Mouse (Mus musculus) limb, embryonic 13.5 days (tissue): ENCODE measurements at regions not wholly inside any gene's neighbourhood (a gene's known extent, or its start where the extent isn't known, plus 50 kb on each side); places are given as distances from the start of the nearest gene placed in this dataset.

Source experiments
- ATAC-seq: fragments of 200-750 bp; cut with Nextera tagmentation; 2 replicates; pipeline ENCODE4 v1.8.0; 2017; ENCODE audit warnings: low read depth, moderate number of reproducible peaks, moderate TSS enrichment; ENCODE audit not compliant: low FRiP score
- H3K27ac ChIP-seq: fragments of 300-500 bp; sonication (generic); 2 replicates; pipeline ENCODE4 v1.5.1; 2015; ENCODE audit warnings: inconsistent platforms, mild to moderate bottlenecking, moderate library complexity
- H3K27me3 ChIP-seq: fragments of 300-500 bp; sonication (generic); 2 replicates; pipeline ENCODE4 v1.6.1; 2015; ENCODE audit warnings: mild to moderate bottlenecking, inconsistent platforms
- H3K36me3 ChIP-seq: fragments of 300-500 bp; sonication (generic); 2 replicates; pipeline ENCODE4 v1.6.1; 2015; ENCODE audit warnings: inconsistent platforms, mild to moderate bottlenecking, moderate library complexity
- H3K4me1 ChIP-seq: fragments of 300-500 bp; sonication (generic); 2 replicates; pipeline ENCODE4 v1.6.1; 2015; ENCODE audit warnings: inconsistent platforms
- H3K4me2 ChIP-seq: fragments of 300-500 bp; sonication (generic); replicated peaks from 2 replicates; pipeline ENCODE4 v1.6.1; 2015; ENCODE audit warnings: inconsistent platforms, mild to moderate bottlenecking, moderate library complexity
- H3K4me3 ChIP-seq: fragments of 300-500 bp; sonication (generic); 2 replicates; pipeline ENCODE4 v1.5.1; 2015; ENCODE audit warnings: moderate library complexity, mild to moderate bottlenecking, inconsistent platforms
- H3K9ac ChIP-seq: fragments of 300-500 bp; sonication (generic); 2 replicates; pipeline ENCODE4 v1.6.1; 2015; ENCODE audit warnings: mild to moderate bottlenecking, inconsistent platforms
- H3K9me3 ChIP-seq: fragments of 300-500 bp; sonication (generic); 2 replicates; pipeline ENCODE4 v1.6.1; 2016; ENCODE audit warnings: inconsistent platforms
- WGBS: fragments of 180-500 bp; shearing (Covaris S2); methylation state at CpG from one replicate; pipeline ENCODE4 v1.1.7; 2015; 5-methylcytosine and 5-hydroxymethylcytosine counted together

GRCm38 (mm10) chr2:28326056-28326455 lies 120.5 kb upstream of the Ppp1r26 start:
- no peaks in the 10 kb centered on the region for H3K9me3 ChIP-seq
- no peak overlapping the region for H3K9ac ChIP-seq
- no peaks in the 10 kb centered on the region for H3K27me3 ChIP-seq
- H3K36me3 ChIP-seq, result no peaks in the 10 kb centered on the region
- ATAC-seq, result no peak
- H3K4me2 ChIP-seq, result no peak overlapping the region
- H3K4me3 ChIP-seq, result no peak overlapping the region
- WGBS, result 31% methylated on average over 6 of the region's 6 CpGs
- no peak overlapping the region for H3K27ac ChIP-seq
- peaks cover 15% of the 10 kb centered on the region for H3K4me1 ChIP-seq

- WGBS, result 86% methylated on average over 3 of the region's 3 CpGs
- H3K27me3 ChIP-seq, result no peaks in the 10 kb centered on the region
- no peaks in the 10 kb centered on the region for H3K9me3 ChIP-seq
- H3K4me2 ChIP-seq, result no peak overlapping the region
- ATAC-seq, result no peak
- H3K27ac ChIP-seq, result no peak overlapping the region
- no peaks in the 10 kb centered on the region for H3K36me3 ChIP-seq
- no peak overlapping the region for H3K4me3 ChIP-seq
- no peak overlapping the region for H3K9ac ChIP-seq
- peaks cover 15% of the 10 kb centered on the region for H3K4me1 ChIP-seq
Observed at GRCm38 (mm10) chr2:28326682-28327081, 119.9 kb upstream of the Ppp1r26 start.

GRCm38 (mm10) chr2:28329130-28329529 lies 117.5 kb upstream of the Ppp1r26 start:
- Histone ChIP-seq H3K27ac (no peak overlapping the region), H3K4me1 (peaks cover 15% of the 10 kb centered on the region), H3K4me3 (no peak overlapping the region), H3K36me3 (no peaks in the 10 kb centered on the region), H3K4me2 (no peak overlapping the region), H3K9ac (no peak overlapping the region), H3K9me3 (no peaks in the 10 kb centered on the region), H3K27me3 (no peaks in the 10 kb centered on the region)
- ATAC-seq, result no peak
- WGBS, result 93% methylated on average over 5 of the region's 5 CpGs

GRCm38 (mm10) chr2:28335141-28335789 lies 111.3 kb upstream of the Ppp1r26 start:
- Histone ChIP-seq H3K4me3 (no peak overlapping the region), H3K9me3 (no peaks in the 10 kb centered on the region), H3K27ac (no peak overlapping the region), H3K9ac (no peak overlapping the region), H3K36me3 (no peaks in the 10 kb centered on the region), H3K4me2 (no peak overlapping the region), H3K27me3 (no peaks in the 10 kb centered on the region), H3K4me1 (no peaks in the 10 kb centered on the region)
- 30% methylated on average over 9 of the region's 9 CpGs for WGBS
- ATAC-seq, result no peak

GRCm38 (mm10) chr2:28335810-28336209 lies 110.8 kb upstream of the Ppp1r26 start:
- no peaks in the 10 kb centered on the region for H3K27me3 ChIP-seq
- ATAC-seq, result no peak
- 64% methylated on average over 3 of the region's 3 CpGs for WGBS
- H3K9ac ChIP-seq, result no peak overlapping the region
- H3K4me3 ChIP-seq, result no peak overlapping the region
- no peak overlapping the region for H3K4me2 ChIP-seq
- H3K4me1 ChIP-seq, result no peaks in the 10 kb centered on the region
- no peaks in the 10 kb centered on the region for H3K36me3 ChIP-seq
- H3K27ac ChIP-seq, result no peak overlapping the region
- H3K9me3 ChIP-seq, result no peaks in the 10 kb centered on the region

- Histone ChIP-seq H3K4me2 (no peak overlapping the region), H3K36me3 (no peaks in the 10 kb centered on the region), H3K9me3 (no peaks in the 10 kb centered on the region), H3K4me1 (no peaks in the 10 kb centered on the region), H3K9ac (no peak overlapping the region), H3K27me3 (no peaks in the 10 kb centered on the region), H3K4me3 (no peak overlapping the region), H3K27ac (no peak overlapping the region)
- no peak for ATAC-seq
- WGBS, result 60% methylated on average over 17 of the region's 17 CpGs
Observed at GRCm38 (mm10) chr2:28336349-28337309, 110.0 kb upstream of the Ppp1r26 start.

GRCm38 (mm10) chr2:28337561-28337960 lies 109.0 kb upstream of the Ppp1r26 start:
- no peaks in the 10 kb centered on the region for H3K36me3 ChIP-seq
- H3K9me3 ChIP-seq, result no peaks in the 10 kb centered on the region
- no peak overlapping the region for H3K4me3 ChIP-seq
- 82% methylated on average over 5 of the region's 5 CpGs for WGBS
- H3K27me3 ChIP-seq, result no peaks in the 10 kb centered on the region
- no peak for ATAC-seq
- no peak overlapping the region for H3K4me2 ChIP-seq
- no peak overlapping the region for H3K27ac ChIP-seq
- H3K9ac ChIP-seq, result no peak overlapping the region
- H3K4me1 ChIP-seq, result no peaks in the 10 kb centered on the region

GRCm38 (mm10) chr2:28341304-28341703 lies 105.3 kb upstream of the Ppp1r26 start:
- Histone ChIP-seq H3K36me3 (no peaks in the 10 kb centered on the region), H3K27me3 (no peaks in the 10 kb centered on the region), H3K4me2 (no peak overlapping the region), H3K9me3 (no peaks in the 10 kb centered on the region), H3K27ac (no peak overlapping the region), H3K4me3 (no peak overlapping the region), H3K4me1 (no peaks in the 10 kb centered on the region), H3K9ac (no peak overlapping the region)
- WGBS, result 70% methylated on average over 2 of the region's 2 CpGs
- no peak for ATAC-seq

- Histone ChIP-seq H3K4me3 (no peak overlapping the region), H3K4me2 (no peak overlapping the region), H3K27ac (no peak overlapping the region), H3K9me3 (no peaks in the 10 kb centered on the region), H3K9ac (no peak overlapping the region), H3K36me3 (no peaks in the 10 kb centered on the region), H3K27me3 (no peaks in the 10 kb centered on the region), H3K4me1 (no peaks in the 10 kb centered on the region)
- no peak for ATAC-seq
- WGBS, result 72% methylated on average over 4 of the region's 4 CpGs
Observed at GRCm38 (mm10) chr2:28348453-28348852, 98.1 kb upstream of the Ppp1r26 start.

GRCm38 (mm10) chr2:28349911-28350310 lies 96.7 kb upstream of the Ppp1r26 start:
- no peak for ATAC-seq

GRCm38 (mm10) chr2:28351445-28351844 lies 95.2 kb upstream of the Ppp1r26 start:
- H3K36me3 ChIP-seq, result no peaks in the 10 kb centered on the region
- 89% methylated on average over 10 of the region's 10 CpGs for WGBS

More at GRCm38 (mm10) chr2:28349911-28350310, 96.7 kb upstream of the Ppp1r26 start:
- no peaks in the 10 kb centered on the region for H3K9me3 ChIP-seq
- H3K27me3 ChIP-seq, result no peaks in the 10 kb centered on the region
- no peak overlapping the region for H3K27ac ChIP-seq
- H3K4me3 ChIP-seq, result no peak overlapping the region
- no peak overlapping the region for H3K4me2 ChIP-seq
- no peaks in the 10 kb centered on the region for H3K36me3 ChIP-seq
- 83% methylated on average over 8 of the region's 8 CpGs for WGBS
- no peaks in the 10 kb centered on the region for H3K4me1 ChIP-seq
- no peak overlapping the region for H3K9ac ChIP-seq

GRCm38 (mm10) chr2:28352903-28353302 lies 93.7 kb upstream of the Ppp1r26 start:
- Histone ChIP-seq H3K27me3 (no peaks in the 10 kb centered on the region), H3K9ac (no peak overlapping the region), H3K27ac (no peak overlapping the region), H3K4me1 (no peaks in the 10 kb centered on the region), H3K9me3 (no peaks in the 10 kb centered on the region), H3K4me3 (no peak overlapping the region), H3K36me3 (no peaks in the 10 kb centered on the region), H3K4me2 (no peak overlapping the region)
- 73% methylated on average over 1 of the region's 1 CpGs for WGBS
- no peak for ATAC-seq

More at GRCm38 (mm10) chr2:28351445-28351844, 95.2 kb upstream of the Ppp1r26 start:
- ATAC-seq, result no peak
- no peak overlapping the region for H3K4me2 ChIP-seq
- no peaks in the 10 kb centered on the region for H3K4me1 ChIP-seq
- H3K27ac ChIP-seq, result no peak overlapping the region
- no peak overlapping the region for H3K9ac ChIP-seq
- H3K4me3 ChIP-seq, result no peak overlapping the region
- no peaks in the 10 kb centered on the region for H3K9me3 ChIP-seq
- H3K27me3 ChIP-seq, result no peaks in the 10 kb centered on the region
